Mouse (Mus musculus) monocyte, adult 5-6 weeks (primary cell): Measurements from ENCODE around the gene Itgb6. TPM values are rescaled to one million over a fixed set of nuclear protein-coding genes. Genes with fewer than 3 reads are reported as not detected.

Experiments
- ATAC-seq: fragments of 153-309, 156-312 bp; replicated peaks from 2 replicates; pipeline ENCODE4 v1.8.0; 2017; ENCODE audit warnings: mild to moderate bottlenecking; ENCODE audit not compliant: low TSS enrichment, insufficient number of reproducible peaks, severe bottlenecking, poor library complexity, low FRiP score
- total RNA-seq: library from RNA; stranded (forward); fragments of 200-1000, 200-491, 200-594 nt; gene quantifications from 3 replicates; pipeline ENCODE4 v1.2.3, GENCODE M21; 2017

The Itgb6 gene
- total RNA-seq, 1 experiment from 2014 or later, result not detected

GRCm38 (mm10) chr2:60690212-60690611 is 32.2 kb downstream of the Itgb6 start:
- no peak for ATAC-seq

- ATAC-seq, result no peak
Measured at GRCm38 (mm10) chr2:60688944-60689615, 33.4 kb downstream of the Itgb6 start.

- no peak for ATAC-seq
Measured at GRCm38 (mm10) chr2:60688150-60688549, 34.3 kb downstream of the Itgb6 start.

- ATAC-seq, result no peak
Measured at GRCm38 (mm10) chr2:60685973-60686372, 36.5 kb downstream of the Itgb6 start.

GRCm38 (mm10) chr2:60684168-60684567 is 38.3 kb downstream of the Itgb6 start:
- no peak for ATAC-seq

GRCm38 (mm10) chr2:60682554-60682953 is 39.9 kb downstream of the Itgb6 start:
- ATAC-seq, result no peak

GRCm38 (mm10) chr2:60674413-60674812 is 48.0 kb downstream of the Itgb6 start:
- ATAC-seq, result no peak

- ATAC-seq, result no peak
Measured at GRCm38 (mm10) chr2:60672973-60673954, 49.2 kb downstream of the Itgb6 start.

- no peak for ATAC-seq
Measured at GRCm38 (mm10) chr2:60671215-60671614, 51.2 kb downstream of the Itgb6 start.

- no peak for ATAC-seq
Measured at GRCm38 (mm10) chr2:60663071-60663470, 59.4 kb downstream of the Itgb6 start.

- ATAC-seq, result no peak
Measured at GRCm38 (mm10) chr2:60659993-60660392, 62.5 kb downstream of the Itgb6 start.

GRCm38 (mm10) chr2:60658992-60659391 is 63.5 kb downstream of the Itgb6 start:
- no peak for ATAC-seq

GRCm38 (mm10) chr2:60654828-60655227 is 67.6 kb downstream of the Itgb6 start:
- ATAC-seq, result no peak

GRCm38 (mm10) chr2:60650155-60650554 is 72.3 kb downstream of the Itgb6 start:
- no peak for ATAC-seq

- no peak for ATAC-seq
Measured at GRCm38 (mm10) chr2:60647650-60648049, 74.8 kb downstream of the Itgb6 start.

- no peak for ATAC-seq
Measured at GRCm38 (mm10) chr2:60646583-60646982, 75.9 kb downstream of the Itgb6 start.

- no peak for ATAC-seq
Measured at GRCm38 (mm10) chr2:60643406-60643805, 79.0 kb downstream of the Itgb6 start.

GRCm38 (mm10) chr2:60642606-60643005 is 79.8 kb downstream of the Itgb6 start:
- ATAC-seq, result no peak

- ATAC-seq, result no peak
Measured at GRCm38 (mm10) chr2:60640342-60640672, 82.1 kb downstream of the Itgb6 start.
